Mouse (Mus musculus): ENCODE measurements around the gene C730034F03Rik.

GRCm38 (mm10) chr15:89435878-89436277, 6.5 kb downstream of the C730034F03Rik start:
- no peak for TF ChIP-seq CTCF (conservative IDR thresholded peaks at IDR 0.05; ENCODE audit: low read length)
- no peak for TF ChIP-seq POU5F1 (IDR thresholded peaks at IDR 0.05; ENCODE audit: borderline replicate concordance, low read length)

Data from E14TG2a.4 (cell line).